Mouse (Mus musculus) embryonic facial prominence, embryonic 12.5 days (tissue): Measurements from ENCODE around the gene Gm28042. TPM values are rescaled to one million over a fixed set of nuclear protein-coding genes. Genes with fewer than 3 reads are reported as not detected.

Source experiments
- ATAC-seq: fragments of 200-750 bp; cut with Nextera tagmentation; 2 replicates; pipeline ENCODE4 v1.8.0; 2017; ENCODE audit not compliant: insufficient number of reproducible peaks, insufficient read depth, low FRiP score, low TSS enrichment
- H3K27ac ChIP-seq: fragments of 300-500 bp; sonication (generic); 2 replicates; pipeline ENCODE4 v1.5.1; 2016; ENCODE audit warnings: mild to moderate bottlenecking
- H3K27me3 ChIP-seq: fragments of 300-500 bp; sonication (generic); 2 replicates; pipeline ENCODE4 v1.6.1; 2016; ENCODE audit warnings: mild to moderate bottlenecking, moderate library complexity
- H3K36me3 ChIP-seq: fragments of 300-500 bp; sonication (generic); 2 replicates; pipeline ENCODE4 v1.6.1; 2016; ENCODE audit warnings: mild to moderate bottlenecking
- H3K4me1 ChIP-seq: fragments of 300-500 bp; sonication (generic); 2 replicates; pipeline ENCODE4 v1.6.1; 2016
- H3K4me2 ChIP-seq: fragments of 300-500 bp; sonication (generic); replicated peaks from 2 replicates; pipeline ENCODE4 v1.6.1; 2016; ENCODE audit warnings: mild to moderate bottlenecking, moderate library complexity
- H3K4me3 ChIP-seq: fragments of 300-500 bp; sonication (generic); 2 replicates; pipeline ENCODE4 v1.5.1; 2016; ENCODE audit warnings: mild to moderate bottlenecking
- H3K9ac ChIP-seq: fragments of 300-500 bp; sonication (generic); 2 replicates; pipeline ENCODE4 v1.6.1; 2016; ENCODE audit warnings: mild to moderate bottlenecking, moderate library complexity
- H3K9me3 ChIP-seq: fragments of 300-500 bp; sonication (generic); 2 replicates; pipeline ENCODE4 v1.6.1; 2016; ENCODE audit warnings: mild to moderate bottlenecking, moderate library complexity
- WGBS: fragments of 180-500 bp; shearing (Covaris S2); methylation state at CpG from one replicate; pipeline ENCODE4 v1.1.7; 2016; 5-methylcytosine and 5-hydroxymethylcytosine counted together
- microRNA-seq: library from miRNA; unstranded; fragments of <30 nt; microRNA quantifications from one replicate; pipeline ENCODE4, GENCODE M21; 2017
- polyA plus RNA-seq: library from polyadenylated mRNA; unstranded; fragments of >200 nt; fragmentation: Nextera tagmentation; extraction: Ambion mirVana; gene quantifications from 2 replicates; pipeline ENCODE4 v1.2.1, GENCODE M21; 2016

Gene Gm28042
- polyA plus RNA-seq, 1 experiment from 2014 or later, result 6.1 TPM

GRCm38 (mm10) chr2:120087897-120088296, 60.6 kb downstream of the Gm28042 start:
- Histone ChIP-seq H3K9me3 (no peaks in the 10 kb centered on the region), H3K27ac (no peak overlapping the region), H3K4me3 (no peak overlapping the region), H3K4me2 (no peak overlapping the region), H3K36me3 (no peaks in the 10 kb centered on the region), H3K9ac (no peak overlapping the region), H3K4me1 (no peaks in the 10 kb centered on the region), H3K27me3 (no peaks in the 10 kb centered on the region)
- ATAC-seq, result no peak
- WGBS, result 75% methylated on average over 2 of the region's 2 CpGs

DNA sequence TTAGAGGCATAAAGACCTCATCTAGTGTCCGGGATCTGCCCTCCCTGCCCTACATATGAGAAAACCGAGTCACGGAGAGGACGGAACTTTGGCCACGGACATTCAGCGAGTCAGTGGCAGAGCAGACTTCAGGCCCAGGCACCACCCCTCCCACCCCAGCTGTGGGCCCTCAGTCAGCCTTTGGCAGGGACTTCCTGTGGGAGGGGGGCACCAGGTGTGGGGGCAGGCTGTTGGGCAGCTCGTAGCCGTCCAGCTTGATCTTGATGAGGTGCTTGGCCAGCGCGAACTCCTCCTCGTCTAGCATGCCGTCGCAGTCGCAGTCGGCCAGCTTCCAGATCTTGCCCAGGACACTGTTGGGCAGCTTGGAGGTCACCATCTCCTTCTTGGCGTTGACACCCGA, 63.7 kb downstream of the Gm28042 start:
- no peak overlapping the region for H3K9ac ChIP-seq
- H3K27ac ChIP-seq, result no peak overlapping the region
- no peak for ATAC-seq
- H3K4me2 ChIP-seq, result no peak overlapping the region
- WGBS, result 89% methylated on average over 17 of the region's 17 CpGs
- H3K9me3 ChIP-seq, result no peaks in the 10 kb centered on the region
- H3K36me3 ChIP-seq, result no peaks in the 10 kb centered on the region
- no peak overlapping the region for H3K4me3 ChIP-seq
- no peaks in the 10 kb centered on the region for H3K4me1 ChIP-seq
- no peaks in the 10 kb centered on the region for H3K27me3 ChIP-seq

Small RNA genes lying within 50 kb of the gene (microRNA-seq; reads per million reads assigned to microRNA genes)
- not detected for gene Mir7665

Other genes with a start within 250 kb of the Gm28042 start
- gene Rpap1, start 240.0 kb upstream of the Gm28042 start, polyA plus RNA-seq, result 34.7 and 35.6 TPM in 2 replicates
- 29.9 and 30.9 TPM in 2 replicates for gene Tyro3, start 229.8 kb upstream of the Gm28042 start, polyA plus RNA-seq
- 40.5 and 40.9 TPM in 2 replicates for gene Mga, start 130.3 kb upstream of the Gm28042 start, polyA plus RNA-seq
- 3.9 and 4.0 TPM in 2 replicates for gene Mapkbp1, start 54.8 kb upstream of the Gm28042 start, polyA plus RNA-seq
- 19.0 and 24.1 TPM in 2 replicates for gene Jmjd7, start within 50 bp of the Gm28042 start, polyA plus RNA-seq
- 2.4 and 3.7 TPM in 2 replicates for gene Pla2g4b, start 5.9 kb downstream of the Gm28042 start, polyA plus RNA-seq
- gene Ehd4, start 127.1 kb downstream of the Gm28042 start, polyA plus RNA-seq, result 22.8 and 25.7 TPM in 2 replicates
- 0.04 and 0.11 TPM in 2 replicates for gene Pla2g4e, start 217.8 kb downstream of the Gm28042 start, polyA plus RNA-seq